Mouse (Mus musculus) urinary bladder, postnatal 36 days (tissue): ENCODE data around the gene Pik3r2.

ENCODE experiments used
- DNase-seq, 2 experiments: peaks; one replicate each; pipeline ENCODE4 v3.0.0; 2022; ENCODE audit warnings: low spot score in 2 of 2, mixed read lengths in 1 of 2

Pik3r2 gene

DNA sequence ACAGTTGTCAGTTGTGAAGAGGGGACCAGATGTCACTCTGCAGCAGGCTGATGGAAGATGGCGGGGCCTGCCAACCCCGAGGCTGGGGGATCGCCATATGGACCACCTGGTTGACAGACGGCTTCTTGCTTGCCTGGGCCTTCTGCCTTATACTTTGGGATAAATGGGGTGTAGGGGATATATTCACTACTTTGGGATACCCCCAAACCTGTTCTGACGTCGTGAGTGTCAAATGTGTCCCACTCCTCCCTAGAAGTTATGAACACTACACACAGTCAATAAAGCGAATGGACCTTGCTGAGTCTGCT lies 18.3 kb downstream of the Pik3r2 start:
- DNase-seq: no peak

DNA sequence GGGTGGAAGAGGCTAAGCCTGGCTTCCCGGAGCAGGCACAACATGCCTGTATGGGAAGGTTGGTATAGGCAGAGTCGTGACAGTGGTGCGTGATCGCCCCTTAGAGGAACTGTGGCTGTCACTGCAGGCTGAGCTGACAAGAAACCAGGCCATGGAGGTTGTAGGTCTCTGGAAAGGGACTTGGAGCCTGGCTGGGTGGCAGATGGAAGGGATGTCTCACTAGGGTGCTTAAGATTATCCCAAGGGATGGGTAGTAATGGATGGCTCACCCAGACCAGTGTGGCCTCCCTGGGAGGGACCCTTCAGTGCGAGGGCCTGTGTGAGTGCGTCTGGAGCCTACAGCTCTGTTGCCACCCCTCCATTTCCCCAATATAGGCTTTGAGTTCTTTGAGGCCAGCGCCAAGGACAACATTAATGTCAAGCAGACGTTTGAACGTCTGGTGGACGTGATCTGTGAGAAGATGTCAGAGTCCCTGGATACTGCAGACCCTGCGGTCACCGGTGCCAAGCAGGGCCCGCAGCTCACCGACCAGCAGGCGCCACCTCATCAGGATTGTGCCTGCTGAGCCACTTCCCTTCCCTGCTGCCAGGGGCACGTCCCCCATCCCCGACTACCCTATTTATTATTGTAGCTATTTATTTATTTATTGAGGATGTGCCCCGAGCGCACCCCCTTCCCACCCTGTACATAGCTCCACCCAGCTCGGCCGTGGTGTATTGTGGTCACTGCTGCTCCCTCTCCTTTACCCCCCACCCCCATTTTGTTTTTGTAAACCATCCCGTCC lies 18.8 kb downstream of the Pik3r2 start:
- peak in 1 of 2 experiments; percentile 2 for DNase-seq

DNA sequence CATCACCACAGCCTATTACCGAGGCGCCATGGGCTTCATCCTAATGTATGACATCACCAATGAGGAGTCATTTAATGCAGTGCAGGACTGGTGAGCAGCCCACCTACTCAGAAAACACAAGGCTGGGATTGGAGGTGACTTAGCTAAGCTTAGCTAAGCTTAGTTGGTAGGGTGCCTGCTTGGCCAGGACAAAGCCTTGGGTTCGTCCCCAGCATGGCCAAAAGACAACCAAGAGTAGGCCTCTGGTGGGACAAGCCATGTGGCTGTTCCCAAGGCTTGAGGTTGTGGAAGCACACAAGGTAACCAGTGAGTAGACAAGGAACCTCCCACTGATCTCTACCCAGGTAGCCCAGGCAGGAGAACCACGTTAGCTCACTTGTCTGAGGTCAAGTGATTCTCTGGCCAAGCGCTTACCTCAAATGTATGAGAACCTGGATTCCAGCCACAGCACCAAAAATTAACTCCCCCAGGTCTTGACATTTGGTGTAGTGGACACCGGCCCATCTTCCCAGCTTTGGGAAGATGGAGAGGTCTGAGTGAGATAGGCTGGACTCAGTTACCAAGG lies 20.0 kb downstream of the Pik3r2 start:
- peak in 1 of 2 experiments; percentile 0 for DNase-seq

DNA sequence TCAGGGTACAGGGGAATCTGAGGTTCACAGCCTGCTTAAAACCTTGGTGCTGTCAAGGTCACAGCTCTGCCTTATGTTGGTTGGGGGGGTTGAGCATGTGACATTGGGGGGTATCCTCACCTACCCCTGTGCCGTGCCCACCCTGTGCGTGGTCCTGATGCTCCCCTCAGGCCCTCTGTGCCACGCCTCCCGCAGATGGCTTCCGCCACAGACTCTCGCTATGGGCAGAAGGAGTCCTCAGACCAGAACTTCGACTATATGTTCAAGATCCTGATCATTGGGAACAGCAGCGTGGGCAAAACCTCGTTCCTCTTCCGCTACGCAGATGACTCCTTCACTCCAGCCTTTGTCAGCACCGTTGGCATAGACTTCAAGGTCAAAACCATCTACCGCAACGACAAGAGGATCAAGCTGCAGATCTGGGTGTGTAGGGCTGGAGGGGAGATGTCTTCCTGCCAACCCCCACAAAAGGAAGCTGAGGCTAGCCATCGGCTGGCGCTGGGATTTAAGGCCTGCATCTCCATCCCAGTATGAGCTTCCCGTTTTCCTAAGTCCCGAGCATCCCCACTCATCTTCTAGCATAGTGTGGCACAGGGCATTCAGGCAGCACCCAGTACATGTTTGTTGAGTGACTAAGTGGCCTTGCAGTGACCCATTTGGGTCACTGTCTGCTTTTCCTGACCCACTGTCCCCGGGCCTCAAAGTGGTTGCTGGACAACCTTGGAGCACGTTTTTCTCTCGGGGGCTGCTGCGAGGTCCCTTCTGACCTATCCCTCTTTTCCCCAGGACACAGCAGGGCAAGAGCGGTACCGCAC lies 20.6 kb downstream of the Pik3r2 start:
- no peak for DNase-seq

DNA sequence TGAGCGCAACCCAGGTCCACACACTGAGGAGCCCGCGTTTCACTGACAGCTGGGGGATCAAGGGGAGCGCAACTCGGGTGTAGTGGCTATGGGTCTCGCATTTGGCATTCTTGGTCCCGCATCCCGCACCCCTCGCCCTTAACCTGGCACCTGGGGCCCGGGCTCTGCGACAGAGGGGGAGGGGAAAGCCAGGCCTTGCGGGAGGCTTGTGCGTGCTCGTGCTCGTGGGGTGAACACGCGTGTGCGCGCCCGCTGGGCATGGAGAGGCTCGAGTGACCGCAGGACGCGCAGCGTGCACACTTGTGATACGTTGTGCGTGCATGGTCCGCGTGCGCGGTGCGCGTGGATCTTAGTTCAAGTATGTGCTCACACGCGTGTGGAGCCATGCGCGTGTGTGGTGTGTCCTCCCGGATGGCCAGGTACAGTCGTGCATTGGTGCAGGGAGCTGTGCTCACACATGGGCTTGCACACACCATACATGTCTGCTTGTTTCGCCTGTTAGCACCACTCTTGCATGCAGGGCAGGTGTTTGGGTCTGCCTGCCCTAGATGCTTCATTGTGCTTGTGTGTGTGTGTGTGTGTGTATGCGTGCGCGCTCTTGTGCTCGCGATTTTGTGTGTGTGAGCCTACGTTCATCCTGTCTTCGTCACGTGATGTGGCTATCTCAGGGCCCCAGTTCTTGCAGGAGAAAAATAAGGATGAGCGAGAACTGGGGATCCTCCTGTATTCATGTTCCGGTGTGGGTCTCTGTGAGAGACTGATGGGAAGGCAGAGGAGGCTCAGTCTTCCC lies 21.4 kb downstream of the Pik3r2 start:
- no peak for DNase-seq

DNA sequence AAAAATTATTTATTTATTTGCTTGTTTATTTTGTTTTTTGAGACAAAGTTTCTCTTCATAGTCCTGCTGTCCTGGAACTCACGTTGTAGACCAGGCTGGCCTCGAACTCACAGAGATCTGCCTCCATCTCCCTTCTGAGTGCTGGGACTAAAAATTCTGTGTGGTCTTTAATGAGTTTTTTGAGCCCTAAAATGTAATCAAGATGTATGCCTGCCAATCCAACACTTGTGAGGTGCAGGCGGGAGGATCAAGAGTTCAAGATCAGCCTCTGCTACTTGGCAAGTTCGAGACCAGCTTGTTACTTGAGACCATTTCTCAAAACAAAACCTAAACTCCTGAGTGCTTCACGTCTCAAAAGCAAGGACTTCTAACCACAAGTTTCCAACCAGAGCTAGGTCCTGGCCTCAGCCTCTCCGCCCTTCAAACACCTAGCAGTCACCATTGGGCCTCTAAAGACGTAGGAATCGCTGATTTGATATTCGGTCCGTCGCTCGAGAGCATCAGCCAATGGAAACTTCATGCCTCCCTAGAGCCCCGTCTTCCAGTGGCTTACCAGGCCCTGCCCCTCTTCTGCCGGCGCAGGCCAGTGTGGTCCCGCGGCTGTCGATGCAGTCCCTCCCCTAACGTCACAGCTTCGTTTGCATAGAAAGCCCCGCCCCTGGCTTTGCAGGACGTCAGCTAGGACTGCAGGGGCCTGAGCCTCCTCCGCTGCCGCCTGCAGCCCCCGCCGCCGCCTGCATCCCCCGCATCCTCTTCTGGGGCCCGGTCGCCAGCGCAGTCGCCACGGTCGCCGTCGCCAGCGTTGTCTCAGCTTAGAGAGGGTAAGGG lies 22.3 kb downstream of the Pik3r2 start, which contains the start of gene Rab3a:
Gene Rab3a (plus strand): TSS at position 637 of the 828 bp plus-strand sequence.
- peak; percentile 90 to 96 for DNase-seq

DNA sequence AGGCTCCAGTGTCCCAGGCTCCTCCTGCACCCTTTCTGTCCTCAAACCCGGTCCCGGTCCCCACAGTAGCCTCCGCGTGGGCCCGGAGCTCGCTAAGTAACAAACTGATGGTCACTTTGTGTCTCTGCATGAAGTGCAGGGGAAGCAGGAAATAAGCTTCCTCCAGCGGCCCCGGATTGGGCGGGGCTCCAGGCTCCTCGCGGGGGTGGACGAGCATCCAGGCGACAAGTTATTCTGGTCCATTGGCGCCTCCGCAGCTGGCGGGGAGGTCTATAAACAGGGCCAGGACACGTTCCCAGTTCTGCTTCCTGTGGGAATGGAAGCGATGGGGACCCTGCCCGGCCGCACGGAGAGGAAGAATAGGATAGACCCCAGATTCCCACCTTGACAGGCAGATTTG lies 23.4 kb downstream of the Pik3r2 start:
- peak; percentile 59 to 85 for DNase-seq

DNA sequence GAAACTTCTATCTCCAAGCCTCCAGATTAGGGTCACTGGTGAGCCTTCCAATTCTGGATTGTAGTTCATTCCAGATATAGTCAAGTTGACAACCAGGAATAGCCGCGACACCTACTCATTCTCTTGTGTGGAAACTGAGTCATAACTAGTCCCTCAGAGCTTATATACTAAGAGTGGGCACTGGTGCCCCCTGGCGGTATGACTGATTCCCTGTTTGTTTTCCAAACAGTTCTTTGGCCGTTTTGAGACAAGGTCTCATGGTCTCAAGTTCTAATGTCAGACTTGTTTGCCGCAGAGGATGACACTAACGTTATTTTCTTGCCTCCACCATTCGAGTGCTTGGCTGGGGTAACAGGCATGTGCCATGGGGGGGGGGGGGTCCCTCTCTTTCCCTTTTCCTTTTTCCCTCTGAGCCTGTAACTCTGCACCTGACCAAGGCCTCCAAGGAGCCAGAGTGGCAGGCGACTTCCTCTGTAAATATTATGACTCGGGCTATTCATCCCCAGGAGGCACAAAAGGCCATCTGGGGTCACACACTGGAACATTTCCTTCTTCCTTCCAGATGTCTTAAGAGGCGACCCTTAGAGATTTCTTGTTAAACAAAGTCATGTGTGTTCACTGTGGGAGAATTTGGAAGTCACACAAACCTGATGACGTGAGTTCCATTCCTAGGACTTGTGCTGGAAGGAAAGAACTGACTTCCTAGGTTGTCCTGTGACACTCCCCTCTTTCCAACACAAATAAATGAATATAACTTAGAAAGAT lies 24.3 kb downstream of the Pik3r2 start:
- peak in 1 of 2 experiments; percentile 71 for DNase-seq

DNA sequence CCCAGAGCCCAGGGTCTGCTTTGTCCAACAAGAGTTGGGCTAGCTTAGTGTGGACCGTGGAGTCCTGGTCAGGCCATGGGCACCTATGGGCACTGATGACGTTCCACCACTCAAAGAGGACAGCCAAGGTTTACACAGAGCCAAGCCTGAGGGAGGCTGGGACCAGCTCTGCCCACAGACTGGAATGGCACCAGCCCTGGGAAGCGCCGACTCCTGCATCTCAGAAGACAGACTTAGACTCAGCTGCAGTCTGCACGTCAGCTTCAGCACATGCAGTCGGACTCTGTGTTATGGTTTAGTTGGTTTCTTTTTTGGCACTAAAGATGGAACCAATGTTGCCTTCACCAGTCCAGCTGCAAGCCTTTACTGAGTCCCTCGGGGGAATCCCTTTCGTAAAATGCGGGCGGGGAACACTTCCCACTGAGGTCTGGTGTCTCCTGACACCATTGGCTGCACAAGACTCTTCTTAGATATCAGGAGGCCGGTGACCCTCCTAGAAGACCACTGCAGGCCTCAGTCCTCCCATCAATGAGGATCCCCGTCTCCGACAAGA lies 26.3 kb downstream of the Pik3r2 start:
- no peak for DNase-seq

DNA sequence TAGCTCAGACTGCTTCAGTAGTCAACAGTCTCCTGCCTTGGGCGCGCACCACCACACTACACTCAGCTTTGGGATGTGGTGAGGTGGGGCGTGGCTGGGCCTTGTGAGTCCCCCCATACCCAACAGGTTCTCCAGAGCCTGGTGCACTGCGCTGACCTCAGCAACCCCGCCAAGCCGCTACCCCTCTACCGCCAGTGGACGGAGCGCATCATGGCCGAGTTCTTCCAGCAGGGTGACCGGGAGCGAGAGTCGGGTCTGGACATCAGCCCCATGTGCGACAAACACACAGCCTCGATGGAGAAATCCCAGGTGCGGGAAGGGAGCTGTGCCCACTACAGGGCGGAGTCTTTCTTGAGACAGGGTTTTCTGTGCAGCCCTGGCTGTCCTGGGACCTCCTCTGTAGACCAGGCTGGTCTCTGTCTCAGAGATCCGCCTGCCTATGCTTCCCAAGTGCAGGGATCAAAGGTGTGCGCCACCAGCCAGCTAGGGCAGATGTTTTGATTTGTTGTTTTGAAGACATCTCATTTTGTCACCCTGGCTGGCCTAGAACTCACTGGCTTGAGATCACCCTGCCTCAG lies 27.3 kb downstream of the Pik3r2 start:
- no peak for DNase-seq

DNA sequence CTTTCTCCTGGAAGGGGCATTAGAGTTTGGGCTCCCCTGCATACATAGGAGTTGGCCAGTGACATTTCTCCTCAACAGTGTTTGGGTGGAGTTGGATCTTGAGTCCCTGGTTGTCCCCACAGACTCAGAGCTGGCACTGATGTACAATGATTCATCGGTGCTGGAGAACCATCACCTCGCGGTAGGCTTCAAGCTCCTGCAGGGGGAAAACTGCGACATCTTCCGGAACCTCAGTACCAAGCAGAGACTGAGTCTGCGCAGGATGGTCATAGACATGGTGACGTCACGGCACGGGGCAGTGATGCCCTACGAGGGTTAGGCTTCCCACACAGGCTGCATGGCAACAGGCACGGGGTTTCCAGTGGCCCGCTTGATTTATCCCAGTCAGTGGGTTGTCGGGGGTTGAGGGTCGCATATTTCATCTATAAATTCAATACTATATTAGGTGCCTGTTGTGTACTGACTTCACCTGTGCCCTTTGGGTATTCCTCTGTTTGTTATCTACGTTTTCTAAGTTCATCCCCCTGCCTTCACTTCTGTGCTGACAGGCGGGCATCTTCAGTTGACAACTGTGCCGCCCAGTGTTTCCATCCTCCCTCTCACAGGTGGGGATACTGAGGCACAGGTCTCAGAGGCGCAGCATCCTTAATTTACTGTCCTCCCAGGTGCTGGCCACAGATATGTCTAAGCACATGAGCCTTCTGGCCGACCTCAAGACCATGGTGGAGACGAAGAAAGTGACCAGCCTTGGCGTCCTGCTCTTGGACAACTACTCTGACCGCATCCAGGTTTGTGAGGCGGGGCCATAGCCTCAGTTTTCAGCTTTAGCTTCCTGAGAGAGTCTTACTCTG lies 28.0 kb downstream of the Pik3r2 start:
- DNase-seq: no peak

DNA sequence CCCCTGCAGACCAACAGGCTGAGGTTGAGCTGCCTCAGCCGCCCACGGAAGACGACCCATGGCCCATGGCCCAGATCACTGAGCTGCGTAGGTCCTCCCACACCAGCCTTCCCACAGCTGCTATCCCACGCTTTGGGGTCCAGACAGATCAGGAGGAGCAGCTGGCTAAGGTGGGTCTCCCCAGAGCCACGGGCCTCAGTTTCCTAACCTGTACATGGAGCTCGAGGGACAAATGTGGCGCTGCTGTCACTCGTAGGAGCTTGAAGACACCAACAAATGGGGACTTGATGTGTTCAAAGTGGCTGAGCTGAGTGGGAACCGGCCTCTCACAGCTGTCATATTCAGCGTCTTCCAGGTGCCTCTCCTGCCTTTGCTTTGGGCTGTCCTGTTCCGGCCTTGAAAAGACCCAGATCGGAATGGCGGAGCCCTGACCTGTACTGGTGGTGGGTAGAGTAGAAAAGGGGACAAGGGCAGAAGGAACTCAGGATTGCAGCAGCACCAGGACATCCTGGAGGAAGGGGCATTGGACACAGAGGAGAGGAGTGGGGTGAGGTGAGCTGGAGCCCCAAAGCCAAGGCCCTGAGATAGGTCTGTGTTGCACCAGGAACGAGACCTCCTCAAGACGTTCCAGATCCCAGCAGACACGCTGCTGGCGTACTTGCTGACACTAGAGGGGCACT lies 29.2 kb downstream of the Pik3r2 start:
- no peak for DNase-seq

DNA sequence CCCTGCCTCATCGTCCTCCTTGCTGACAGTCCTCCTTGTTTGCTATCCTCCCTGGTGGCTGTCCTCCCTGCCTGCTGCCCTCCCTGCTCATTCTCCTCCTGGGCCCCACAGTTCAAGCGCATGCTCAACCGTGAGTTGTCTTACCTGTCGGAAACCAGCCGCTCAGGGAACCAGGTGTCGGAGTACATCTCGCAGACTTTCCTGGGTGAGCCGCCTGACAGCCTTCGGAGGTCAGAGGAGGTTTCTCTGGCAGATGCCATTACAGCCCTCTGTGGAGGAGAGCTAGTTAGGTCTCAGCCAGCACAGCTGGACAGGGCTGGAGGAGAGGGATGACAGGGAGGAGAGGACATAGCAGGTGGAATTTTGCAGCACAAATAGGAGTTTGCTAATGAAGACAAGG lies 29.8 kb downstream of the Pik3r2 start:
- no peak for DNase-seq

DNA sequence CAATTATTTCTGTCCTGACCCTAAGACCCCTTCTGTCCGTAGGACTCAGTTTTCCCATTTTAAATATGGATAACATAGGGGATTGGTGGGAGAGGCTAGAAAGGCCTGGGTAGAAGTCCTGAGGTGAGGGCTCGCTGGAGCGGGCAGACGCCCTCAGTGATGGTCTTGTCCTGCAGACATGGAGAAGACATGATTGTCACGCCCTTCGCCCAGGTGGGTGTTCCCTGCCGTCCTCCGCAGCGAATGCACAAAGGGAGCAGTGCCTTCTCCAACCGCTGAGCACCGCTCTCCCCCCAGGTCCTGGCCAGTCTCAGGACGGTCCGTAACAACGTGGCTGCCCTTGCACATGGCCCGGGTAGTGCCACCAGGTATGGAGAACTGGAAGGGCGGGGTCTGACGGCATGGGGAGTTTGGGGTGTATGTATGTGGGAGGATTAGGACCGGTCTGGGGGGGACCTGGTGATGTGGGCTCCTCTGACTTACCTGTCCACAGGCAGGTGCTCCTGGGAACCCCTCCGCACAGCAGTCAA lies 30.8 kb downstream of the Pik3r2 start:
- DNase-seq: no peak

DNA sequence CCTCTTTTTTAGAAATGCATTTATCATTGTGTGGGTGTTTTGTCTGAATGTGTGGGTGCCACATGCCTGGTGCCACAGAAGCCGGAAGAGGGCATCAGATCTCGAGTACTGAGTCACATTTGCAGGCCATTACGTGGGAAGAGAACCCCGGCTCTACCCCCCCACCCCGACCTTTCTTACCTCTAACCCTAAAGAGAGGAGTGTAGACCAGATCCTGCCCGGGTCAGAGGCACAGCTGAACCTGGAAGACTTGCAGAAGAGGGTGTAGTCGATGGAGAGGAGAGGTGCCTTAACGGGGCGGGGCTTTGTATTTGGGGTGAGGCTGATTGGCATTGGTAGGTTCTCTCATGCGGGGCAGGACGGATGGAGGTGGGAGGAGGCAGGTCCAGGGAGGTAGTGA lies 31.7 kb downstream of the Pik3r2 start:
- no peak for DNase-seq

DNA sequence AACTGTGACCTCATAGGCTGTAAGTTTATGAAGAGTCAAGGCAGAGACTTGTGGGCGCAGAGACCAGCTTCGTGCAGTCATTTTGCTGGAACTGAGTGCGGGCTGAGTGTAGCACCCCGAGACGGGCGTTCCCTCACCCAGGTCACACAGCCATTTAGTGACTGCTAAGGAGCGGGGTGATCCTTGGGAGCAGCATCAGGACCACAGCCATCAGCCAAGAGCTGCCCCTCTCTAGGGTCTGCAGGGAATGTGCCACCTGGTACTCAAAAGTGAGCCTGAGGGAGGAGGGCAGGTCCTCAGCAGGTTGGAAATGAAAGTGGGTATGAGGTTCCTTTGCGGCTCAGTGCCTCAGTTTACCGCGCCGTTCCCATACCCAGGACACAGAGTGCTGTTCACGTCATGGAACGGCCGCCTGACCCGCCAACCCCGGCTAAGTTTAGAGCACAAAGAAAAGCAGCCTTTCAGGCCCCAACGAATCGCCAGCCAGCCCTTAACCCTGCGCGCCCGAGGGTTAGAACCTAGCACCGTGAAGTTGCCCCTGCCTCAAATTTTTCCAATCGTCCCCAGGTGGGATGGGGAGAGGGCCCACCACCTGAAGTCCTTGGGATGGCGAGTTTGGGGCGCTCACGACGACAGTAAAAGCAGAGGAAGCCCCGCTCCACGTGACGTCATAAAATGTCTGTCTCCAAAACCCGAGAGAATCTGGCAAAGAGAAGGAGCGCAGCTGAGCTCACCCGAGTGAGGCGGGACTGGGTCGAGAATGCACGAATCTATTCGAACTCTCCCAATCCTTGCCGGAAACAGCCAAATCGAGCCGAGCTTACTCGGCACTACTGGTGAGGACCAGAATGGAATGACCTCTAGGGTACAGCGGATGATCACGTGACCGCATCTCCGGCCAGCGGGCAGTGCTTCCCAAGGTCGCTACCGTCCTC lies 32.6 kb downstream of the Pik3r2 start:
- no peak for DNase-seq
